Mouse (Mus musculus) CD8-positive naive resting alpha-beta T cell, adult 2 months (primary cell): ENCODE results near the gene Methig1.

Source experiments
- DNase-seq, 2 experiments: peaks; one replicate each; pipeline ENCODE4 v3.0.0; 2022; ENCODE audit warnings: low read depth in 2 of 2, low spot score in 2 of 2

Gene Methig1

DNA sequence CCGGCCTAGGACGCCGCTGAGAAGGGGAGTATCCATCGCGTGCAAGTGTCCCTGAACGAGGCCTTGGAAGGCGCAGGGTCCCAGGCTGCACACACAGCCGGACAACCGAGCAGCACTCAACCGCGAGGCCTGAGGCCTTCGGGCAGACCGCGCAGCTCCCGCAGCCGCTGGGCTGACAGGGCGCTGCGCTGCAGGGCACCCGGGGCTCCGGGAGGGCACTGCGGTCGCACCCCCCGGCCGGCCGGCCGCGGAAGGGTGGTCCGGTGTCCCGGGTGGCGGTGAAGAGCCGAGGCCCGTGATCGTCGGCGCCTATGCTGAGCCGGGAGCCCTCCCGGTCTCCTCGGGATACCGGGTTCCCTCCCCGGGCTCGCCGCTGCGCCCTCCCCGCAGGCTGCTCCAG lies 69.5 kb downstream of the Methig1 start:
- DNase-seq, result no peak

DNA sequence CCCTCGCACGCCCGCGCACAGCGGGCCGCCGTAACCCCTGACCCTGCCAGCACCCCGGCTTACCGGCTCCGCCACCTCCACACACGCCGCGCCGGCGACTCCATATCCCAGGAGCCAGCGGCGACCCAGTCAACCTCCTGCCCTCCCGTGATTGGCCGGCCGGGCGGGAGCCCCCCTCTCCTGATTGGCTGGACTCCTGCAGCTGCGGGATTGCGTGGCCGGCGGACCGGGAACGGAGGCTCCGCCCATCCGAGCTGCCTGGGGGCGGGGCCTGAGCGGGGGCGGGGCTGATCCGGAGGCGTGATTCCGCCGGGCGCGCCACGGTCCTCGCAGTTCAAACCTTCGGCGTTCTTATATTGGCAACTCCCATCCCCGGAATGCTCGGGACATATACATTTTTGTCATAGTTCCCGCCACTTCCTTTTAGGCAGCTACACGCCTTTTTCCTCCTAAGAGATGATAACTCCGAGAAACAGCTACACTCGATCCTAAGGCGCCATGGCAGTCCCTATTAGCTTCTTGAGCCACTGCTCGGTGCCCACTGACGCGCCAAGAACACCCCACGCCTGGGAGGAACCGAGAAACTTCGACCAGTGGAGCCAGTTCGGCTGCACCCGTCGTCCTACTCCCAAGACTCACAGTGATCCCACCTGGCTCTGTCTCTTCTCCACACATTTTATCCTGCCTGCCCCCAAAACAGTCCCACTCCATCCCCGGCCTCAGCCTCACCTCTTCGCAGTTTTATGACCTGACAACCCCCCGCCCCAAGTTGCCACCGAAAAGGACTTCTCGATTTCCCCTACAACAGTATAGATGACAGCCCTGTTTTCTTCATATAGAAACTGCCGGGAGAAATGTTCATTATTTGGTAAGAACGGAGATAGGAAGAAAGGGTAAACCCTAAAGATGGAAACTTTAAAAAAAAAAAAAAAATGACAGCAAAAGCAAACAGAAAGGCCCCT lies 70.2 kb downstream of the Methig1 start:
- DNase-seq, result peak; percentile 80 to 84

DNA sequence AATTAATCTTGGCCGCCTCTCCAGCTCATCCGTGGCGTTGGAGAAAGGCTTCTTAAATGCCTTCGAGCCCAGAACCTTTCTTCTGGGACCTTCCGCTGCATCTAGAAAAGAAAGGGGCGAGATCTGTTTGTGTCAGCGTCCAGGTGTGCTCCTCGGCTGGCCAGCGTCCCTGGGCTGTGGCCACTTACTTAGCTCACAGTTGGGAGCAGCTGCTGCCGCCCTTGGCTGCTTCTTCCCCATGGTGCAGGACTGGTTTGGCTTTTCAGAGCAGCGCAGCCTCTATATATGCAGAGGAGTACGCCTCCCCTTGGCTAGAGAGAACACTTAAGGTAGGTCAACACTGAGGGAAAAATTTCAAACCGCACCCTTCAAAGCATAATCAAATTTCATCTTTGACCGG lies 71.0 kb downstream of the Methig1 start:
- no peak for DNase-seq

DNA sequence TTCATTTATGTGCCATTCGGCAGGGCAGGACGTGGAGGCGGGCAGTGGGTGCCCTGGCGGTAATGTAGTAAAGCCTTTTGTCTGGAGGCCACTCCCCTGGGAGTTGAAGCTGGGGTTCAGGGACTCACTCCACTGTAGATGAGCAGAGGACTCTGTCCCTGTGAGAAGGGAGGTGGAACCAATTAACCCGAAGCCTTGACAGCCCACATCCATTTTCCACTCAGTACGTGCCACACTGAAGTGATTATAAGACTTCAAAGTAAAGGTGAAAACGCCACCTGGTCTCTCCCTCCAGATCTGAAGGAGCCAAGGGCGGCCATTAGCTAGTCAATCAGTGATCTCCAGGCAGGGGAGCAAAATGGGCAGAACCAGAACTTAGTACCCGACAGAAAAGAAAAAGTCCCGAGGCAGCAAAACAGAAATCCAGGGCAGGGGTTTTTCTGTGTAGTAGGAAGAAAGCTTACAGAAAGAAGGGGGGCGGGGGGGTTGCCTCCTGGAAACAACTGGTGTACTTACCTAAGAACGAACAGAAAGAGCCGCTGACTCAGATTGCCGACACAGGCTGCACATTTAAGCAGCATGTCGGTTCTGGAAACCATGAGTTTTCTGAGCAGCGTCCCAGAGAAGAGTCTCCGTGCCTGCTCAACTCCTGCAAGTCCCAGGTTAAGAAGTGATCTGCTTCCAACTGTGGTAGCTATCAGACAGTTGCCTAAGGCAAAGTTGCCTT lies 71.6 kb downstream of the Methig1 start, which contains the start of gene Slc11a2:
TSS of gene Slc11a2 (minus strand) at position 677 of the 727 bp plus-strand sequence.
- DNase-seq, result no peak

DNA sequence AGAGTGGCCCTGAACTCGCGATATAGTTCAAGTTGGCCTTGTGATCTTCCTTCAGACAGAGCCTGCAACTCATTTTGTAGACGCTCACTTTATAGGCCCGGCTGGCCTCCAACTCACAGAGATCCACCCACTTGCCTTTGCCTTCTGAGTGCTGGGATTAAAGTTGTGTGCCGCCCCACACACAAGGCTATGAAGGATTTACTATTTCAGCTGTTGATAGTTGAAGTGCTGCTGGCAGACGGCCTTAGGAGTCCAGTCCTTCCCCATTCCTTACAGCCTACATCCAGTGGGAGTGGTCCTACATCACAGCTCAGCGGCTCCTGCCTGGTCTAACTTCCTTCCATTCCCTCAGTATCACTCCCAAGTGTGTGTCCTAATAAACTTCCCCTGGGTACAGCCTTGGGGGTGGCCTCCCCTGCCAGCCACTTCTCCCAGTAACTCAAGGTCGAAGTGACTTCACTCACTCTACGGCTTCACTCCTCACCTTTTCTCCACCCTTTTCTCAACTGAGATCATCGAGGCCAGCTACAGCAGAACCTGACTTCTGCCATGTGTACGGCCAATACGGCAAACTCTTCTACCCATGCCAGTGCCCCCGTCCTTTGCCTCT lies 75.5 kb downstream of the Methig1 start:
- no peak for DNase-seq

DNA sequence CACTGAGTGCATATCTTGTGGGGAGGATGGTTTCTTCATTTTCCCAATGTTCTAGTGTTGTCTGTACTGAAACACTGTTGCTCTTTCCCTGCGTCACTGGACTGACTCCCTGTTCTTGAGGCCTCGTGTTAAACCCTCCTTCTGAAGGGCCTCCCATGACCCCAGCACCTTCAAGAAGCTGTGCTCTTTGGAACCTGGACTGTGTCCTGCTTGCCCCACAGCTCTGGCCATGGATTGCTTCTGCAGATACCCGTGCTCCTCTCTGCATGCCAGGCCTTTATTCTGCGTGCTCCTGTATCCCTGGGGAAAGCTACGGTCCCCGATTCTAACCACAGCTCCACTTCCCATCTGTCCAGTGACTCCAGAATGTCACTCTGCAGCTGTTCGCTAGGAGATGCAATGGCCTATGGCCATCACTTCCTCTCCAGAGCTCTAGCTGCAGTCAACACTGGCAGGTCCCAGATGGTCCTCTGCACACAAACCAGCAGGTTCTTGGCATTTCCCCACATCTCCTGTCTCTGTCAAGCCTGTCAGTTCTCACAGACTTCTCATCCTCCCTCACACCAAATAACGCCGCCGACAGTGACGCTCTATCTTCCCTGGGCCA lies 77.1 kb downstream of the Methig1 start:
- no peak for DNase-seq

DNA sequence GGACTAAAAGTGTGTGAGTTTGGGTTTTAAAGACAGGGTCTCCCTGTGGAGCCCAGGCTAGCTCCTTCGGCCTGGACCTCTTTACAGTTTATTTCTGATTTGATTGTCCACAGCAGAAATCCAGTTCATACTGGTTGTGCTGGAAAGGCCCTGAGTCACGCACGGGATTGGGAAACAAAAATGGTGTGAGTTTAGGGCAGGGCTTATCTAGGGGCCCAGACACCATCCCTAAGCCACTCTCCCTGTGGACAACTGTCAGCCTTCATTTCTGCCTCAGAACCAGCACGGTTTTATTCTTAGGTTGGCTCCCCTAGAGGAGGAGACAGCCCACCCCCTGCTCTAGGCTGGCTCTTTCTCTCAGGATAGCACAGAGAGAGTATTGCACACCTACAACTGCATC lies 80.3 kb downstream of the Methig1 start:
- no peak for DNase-seq
